Mouse (Mus musculus) forebrain, embryonic 16.5 days (tissue): ENCODE data around the gene Lama5. TPM values are rescaled to one million over a fixed set of nuclear protein-coding genes. Genes with fewer than 3 reads are reported as not detected.

Experiments used
- ATAC-seq: fragments of 200-750 bp; cut with Nextera tagmentation; 2 replicates; pipeline ENCODE4 v1.8.0; 2017; ENCODE audit warnings: mild to moderate bottlenecking, moderate library complexity
- H3K27ac ChIP-seq: fragments of 300-500 bp; sonication (generic); 2 replicates; pipeline ENCODE4 v1.5.1; 2014; ENCODE audit warnings: low read length, control low read depth
- H3K27me3 ChIP-seq: fragments of 300-500 bp; sonication (generic); replicated peaks from 2 replicates; pipeline ENCODE4 v1.6.1; 2014; ENCODE audit warnings: low read length; ENCODE audit not compliant: control insufficient read depth, insufficient read depth
- H3K36me3 ChIP-seq: fragments of 300-500 bp; sonication (generic); 2 replicates; pipeline ENCODE4 v1.6.1; 2014; ENCODE audit not compliant: control insufficient read depth, insufficient read depth
- H3K4me1 ChIP-seq: fragments of 300-500 bp; sonication (generic); replicated peaks from 2 replicates; pipeline ENCODE4 v1.6.1; 2014; ENCODE audit warnings: low read length; ENCODE audit not compliant: control insufficient read depth, insufficient read depth
- H3K4me2 ChIP-seq: fragments of 300-500 bp; sonication (generic); 2 replicates; pipeline ENCODE4 v1.6.1; 2014; ENCODE audit warnings: mild to moderate bottlenecking, low read length, control low read depth
- H3K4me3 ChIP-seq: fragments of 300-500 bp; sonication (generic); replicated peaks from 2 replicates; pipeline ENCODE4 v1.5.1; 2014; ENCODE audit warnings: mild to moderate bottlenecking, low read length, control low read depth
- H3K9ac ChIP-seq: fragments of 300-500 bp; sonication (generic); replicated peaks from 2 replicates; pipeline ENCODE4 v1.6.1; 2014; ENCODE audit warnings: low read depth, low read length, control low read depth
- H3K9me3 ChIP-seq: fragments of 300-500 bp; sonication (generic); 2 replicates; pipeline ENCODE4 v1.6.1; 2016; ENCODE audit warnings: low read length; ENCODE audit not compliant: control insufficient read depth
- WGBS: fragments of 180-500 bp; shearing (Covaris S2); extraction: QIAGEN DNeasy Blood & Tissue Kit; methylation state at CpG from one replicate; pipeline ENCODE4 v1.1.7; 2014; 5-methylcytosine and 5-hydroxymethylcytosine counted together
- polyA plus RNA-seq: library from polyadenylated mRNA; unstranded; fragments of >200 nt; fragmentation: Nextera tagmentation; extraction: Ambion mirVana; gene quantifications from 2 replicates; pipeline ENCODE4 v1.2.1, GENCODE M21; 2015

Gene Lama5
- polyA plus RNA-seq, 1 experiment from 2014 or later = 3.2 TPM

DNA sequence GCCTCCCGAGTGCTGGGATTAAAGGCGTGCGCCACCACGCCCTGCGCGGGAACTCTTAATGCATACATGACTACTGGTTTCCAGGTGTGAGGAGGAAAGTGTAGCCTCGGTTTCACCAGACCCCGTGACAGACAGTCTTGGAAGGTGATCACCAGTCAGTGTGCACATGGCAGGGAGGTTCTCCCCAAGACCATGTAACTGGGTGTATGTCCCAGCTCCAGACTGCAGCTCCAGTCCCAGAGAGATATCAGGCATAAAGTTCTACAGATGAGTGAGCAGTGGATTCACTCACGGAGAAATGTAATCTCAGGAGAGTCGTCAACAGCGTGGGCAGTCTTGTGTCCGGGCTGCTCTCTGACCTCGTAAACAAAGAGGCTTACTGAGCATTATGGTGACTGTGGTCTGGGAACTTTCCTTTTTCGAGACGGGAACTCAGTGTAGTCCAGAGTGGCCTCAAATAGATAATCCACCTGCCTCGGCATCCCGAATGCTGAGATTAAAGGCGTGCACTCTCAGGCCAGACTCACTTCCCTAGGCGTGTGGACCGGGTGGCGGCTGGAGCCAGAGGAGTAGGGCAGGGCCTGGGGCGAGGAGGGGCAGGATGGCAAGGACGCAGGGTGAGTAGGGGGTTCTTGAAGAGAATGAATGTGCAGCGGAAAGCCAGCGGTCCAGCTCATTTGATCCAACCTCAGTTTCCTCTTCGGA lies 30.8 kb upstream of the Lama5 start:
- Histone ChIP-seq H3K9me3 (no peaks in the 10 kb centered on the region), H3K36me3 (peaks cover 7% of the 10 kb centered on the region), H3K27me3 (no peaks in the 10 kb centered on the region), H3K4me1 (peaks cover 17% of the 10 kb centered on the region), H3K4me3 (peak overlapping the region; percentile 89), H3K9ac (peak overlapping the region; percentile 88), H3K27ac (peak overlapping the region; percentile 96), H3K4me2 (peak overlapping the region; percentile 95)
- 25% methylated on average over 26 of the region's 26 CpGs for WGBS
- peak; percentile 54 for ATAC-seq

DNA sequence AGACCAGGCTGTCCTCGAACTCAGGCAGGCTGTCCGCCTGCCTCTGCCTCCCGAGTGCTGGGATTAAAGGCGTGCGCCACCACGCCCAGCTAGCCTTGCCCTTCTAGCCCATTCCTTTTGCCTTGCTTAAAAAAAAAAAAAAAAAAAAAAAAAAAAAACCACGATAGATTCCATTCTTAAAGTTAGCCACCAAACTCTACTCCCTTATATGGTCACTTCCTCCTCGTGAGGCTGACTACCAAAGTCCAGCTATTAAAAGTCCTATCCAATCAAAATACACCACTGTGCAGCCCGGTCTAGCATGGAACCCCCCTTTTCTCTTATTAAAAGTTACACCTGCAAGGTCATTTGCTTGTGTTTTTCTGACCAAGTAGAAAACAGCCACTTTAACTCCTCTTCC lies 30.0 kb upstream of the Lama5 start:
- Histone ChIP-seq H3K4me3 (no peak overlapping the region), H3K4me2 (peak overlapping the region; percentile 95), H3K36me3 (peaks cover 2% of the 10 kb centered on the region; the same call in 1 of the 2 replicates), H3K9ac (no peak overlapping the region), H3K4me1 (peaks cover 20% of the 10 kb centered on the region), H3K27ac (no peak overlapping the region), H3K9me3 (no peaks in the 10 kb centered on the region), H3K27me3 (no peaks in the 10 kb centered on the region)
- WGBS = 92% methylated on average over 9 of the region's 9 CpGs
- no peak for ATAC-seq

- no peaks in the 10 kb centered on the region for H3K9me3 ChIP-seq
- WGBS = 98% methylated on average over 5 of the region's 5 CpGs
- H3K9ac ChIP-seq = no peak overlapping the region
- no peak overlapping the region for H3K4me3 ChIP-seq
- H3K27ac ChIP-seq = no peak overlapping the region
- H3K36me3 ChIP-seq = no peaks in the 10 kb centered on the region
- no peaks in the 10 kb centered on the region for H3K27me3 ChIP-seq
- ATAC-seq = no peak
- no peak overlapping the region for H3K4me2 ChIP-seq
- H3K4me1 ChIP-seq = peaks cover 20% of the 10 kb centered on the region
These were observed 29.0 kb upstream of the Lama5 start for GRCm38 (mm10) chr2:180254436-180255209.

DNA sequence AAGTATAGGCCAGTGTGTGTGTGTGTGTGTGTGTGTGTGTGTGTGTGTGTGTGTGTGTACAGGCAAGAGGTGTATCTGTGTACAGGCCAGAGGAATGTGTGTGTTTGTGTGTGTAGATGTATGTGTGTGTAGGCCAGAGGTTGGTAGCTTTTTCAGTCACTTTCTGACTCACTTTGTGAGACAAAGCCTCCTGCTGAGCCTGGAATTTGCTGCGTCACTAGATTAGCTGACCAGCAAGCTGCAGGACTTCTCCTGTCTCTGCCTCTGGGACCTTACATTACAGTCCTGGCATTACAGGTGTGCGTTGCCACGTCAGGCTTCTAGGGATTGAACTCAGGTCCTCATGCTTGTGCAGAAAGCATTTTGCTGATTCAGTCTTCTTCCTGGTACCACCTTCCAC lies 26.2 kb upstream of the Lama5 start:
- 0 out of 2 replicates have a peak, but pooled peaks have one; percentile 9 for ATAC-seq
- Histone ChIP-seq H3K4me1 (peaks cover 12% of the 10 kb centered on the region), H3K4me3 (no peak overlapping the region), H3K9me3 (no peaks in the 10 kb centered on the region), H3K27me3 (no peaks in the 10 kb centered on the region), H3K36me3 (no peaks in the 10 kb centered on the region), H3K4me2 (no peak overlapping the region), H3K9ac (no peak overlapping the region), H3K27ac (no peak overlapping the region)
- 38% methylated on average over 3 of the region's 3 CpGs for WGBS

DNA sequence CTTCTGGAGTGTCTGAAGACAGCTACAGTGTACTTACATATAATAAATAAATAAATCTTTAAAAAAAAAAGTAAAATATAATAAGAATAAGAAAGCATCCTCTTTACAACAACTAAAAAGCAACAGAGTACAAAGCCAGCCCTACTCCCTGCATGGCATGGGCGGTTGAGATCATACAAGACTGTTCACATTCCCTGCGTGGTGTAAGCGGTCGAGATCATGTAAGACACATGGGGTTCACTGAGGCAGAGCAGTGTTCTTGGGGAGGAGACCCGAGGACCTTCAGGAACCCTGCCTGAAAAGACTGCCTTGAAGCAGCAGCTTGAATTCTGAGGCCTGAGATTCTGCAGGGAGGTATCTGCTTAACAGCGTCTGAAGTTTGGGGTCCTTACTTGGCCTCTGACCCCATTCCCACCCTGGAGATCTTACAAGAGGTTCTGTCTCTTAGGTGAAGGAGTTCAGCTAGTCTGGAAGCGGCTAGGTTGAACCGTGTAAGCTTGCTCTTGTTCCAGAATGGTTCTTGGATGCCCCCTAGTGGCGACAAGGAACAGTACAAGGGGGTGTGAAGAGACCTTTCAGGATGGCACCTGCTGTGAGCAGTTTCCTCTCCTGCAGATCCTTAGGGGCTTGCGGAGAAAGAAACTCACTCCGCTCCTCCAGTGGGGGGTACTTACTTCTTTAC lies 25.4 kb upstream of the Lama5 start:
- Histone ChIP-seq H3K27ac (no peak overlapping the region), H3K4me1 (peaks cover 7% of the 10 kb centered on the region), H3K4me3 (no peak overlapping the region), H3K4me2 (no peak overlapping the region), H3K9ac (peak overlapping the region; percentile 18), H3K27me3 (no peaks in the 10 kb centered on the region), H3K9me3 (no peaks in the 10 kb centered on the region), H3K36me3 (no peaks in the 10 kb centered on the region)
- ATAC-seq = peak; percentile 92
- 33% methylated on average over 11 of the region's 11 CpGs for WGBS

DNA sequence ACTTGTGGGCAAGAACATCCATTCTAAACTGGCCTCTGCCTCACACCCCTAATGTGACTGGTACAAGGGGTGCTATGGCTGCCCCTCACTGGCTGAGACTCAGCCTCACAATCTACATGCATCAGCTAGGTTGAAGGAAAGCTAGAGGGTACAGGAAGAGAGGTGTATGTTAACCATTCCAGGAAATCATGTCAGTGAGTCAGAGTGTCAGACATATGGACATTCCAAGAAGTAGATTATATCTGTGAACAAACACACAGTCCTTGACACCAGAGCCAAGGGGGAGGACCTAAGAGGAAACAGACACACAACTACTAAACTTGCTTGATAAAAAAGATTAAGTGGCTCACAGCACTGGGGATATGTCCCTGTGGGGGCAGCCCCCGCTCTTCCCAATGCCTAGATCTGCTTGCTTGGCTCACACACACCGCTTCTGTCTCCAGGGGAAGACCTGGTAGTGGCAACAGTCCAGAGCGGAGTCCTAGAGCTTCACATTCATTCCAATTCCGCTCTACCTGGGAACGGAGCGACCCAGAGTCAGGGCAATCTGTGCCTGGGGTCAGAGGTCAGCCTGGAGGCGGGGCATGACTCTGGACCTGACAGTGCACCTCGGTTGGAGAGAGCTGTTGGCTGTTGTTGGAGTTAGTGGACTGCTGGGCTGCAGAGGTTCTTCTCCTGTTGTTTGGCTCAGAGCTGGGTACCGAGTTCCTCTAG lies 23.4 kb upstream of the Lama5 start:
- ATAC-seq = no peak
- WGBS = 59% methylated on average over 9 of the region's 9 CpGs
- Histone ChIP-seq H3K36me3 (no peaks in the 10 kb centered on the region), H3K27ac (no peak overlapping the region), H3K9me3 (no peaks in the 10 kb centered on the region), H3K4me3 (no peak overlapping the region), H3K4me1 (peaks cover 3% of the 10 kb centered on the region; the same call in 1 of the 2 replicates), H3K9ac (no peak overlapping the region), H3K4me2 (no peak overlapping the region), H3K27me3 (no peaks in the 10 kb centered on the region)

DNA sequence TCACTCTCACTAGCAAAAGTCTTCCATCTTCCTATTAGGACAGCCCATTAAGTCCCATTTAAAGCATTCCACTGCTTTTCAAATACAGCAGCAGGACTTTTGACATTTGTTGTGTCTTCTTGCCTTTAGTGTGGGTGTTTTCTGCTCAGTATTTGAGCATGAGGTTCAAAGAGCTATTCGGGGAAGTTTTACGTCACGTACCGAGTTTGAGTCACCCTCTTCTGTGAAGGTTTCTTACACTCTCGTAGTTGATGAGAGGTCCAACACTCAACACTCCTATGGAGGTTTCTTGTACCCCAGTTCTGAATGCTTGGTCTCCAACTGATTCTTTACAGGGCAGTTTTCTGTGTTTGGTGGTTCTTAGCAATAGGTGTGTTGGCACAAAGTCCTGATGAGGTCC lies 22.3 kb upstream of the Lama5 start:
- Histone ChIP-seq H3K9me3 (no peaks in the 10 kb centered on the region), H3K4me2 (no peak overlapping the region), H3K4me1 (peaks cover 3% of the 10 kb centered on the region; the same call in 1 of the 2 replicates), H3K4me3 (no peak overlapping the region), H3K9ac (no peak overlapping the region), H3K27me3 (no peaks in the 10 kb centered on the region), H3K27ac (no peak overlapping the region), H3K36me3 (no peaks in the 10 kb centered on the region)
- WGBS = 92% methylated on average over 5 of the region's 5 CpGs
- ATAC-seq = no peak

DNA sequence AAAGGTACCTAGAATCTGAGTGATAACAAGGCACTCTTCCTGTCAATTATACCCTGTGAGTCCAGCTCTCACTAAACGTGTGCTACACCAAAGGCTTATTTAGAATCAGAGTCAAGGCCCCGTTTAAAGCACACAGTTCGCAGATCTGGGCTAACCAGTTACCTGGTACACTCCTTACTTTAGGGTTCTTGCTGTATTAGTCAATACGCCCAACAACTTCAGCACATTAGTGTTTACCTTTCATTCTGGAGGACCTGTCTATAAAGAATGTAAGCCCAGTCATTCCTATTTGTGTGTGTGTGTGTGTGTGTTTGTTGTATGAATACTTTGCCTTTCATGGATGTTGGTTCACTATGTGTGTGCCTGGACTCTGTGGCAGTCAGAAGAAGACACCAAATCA lies 17.4 kb upstream of the Lama5 start:
- H3K4me3 ChIP-seq = no peak overlapping the region
- no peak overlapping the region for H3K4me2 ChIP-seq
- WGBS = 93% methylated on average over 4 of the region's 4 CpGs
- H3K9me3 ChIP-seq = no peaks in the 10 kb centered on the region
- H3K27me3 ChIP-seq = no peaks in the 10 kb centered on the region
- H3K36me3 ChIP-seq = no peaks in the 10 kb centered on the region
- ATAC-seq = no peak
- H3K27ac ChIP-seq = no peak overlapping the region
- no peak overlapping the region for H3K9ac ChIP-seq
- H3K4me1 ChIP-seq = no peaks in the 10 kb centered on the region

GRCm38 (mm10) chr2:180238591-180238990 lies 12.9 kb upstream of the Lama5 start:
- Histone ChIP-seq H3K4me2 (no peak overlapping the region), H3K9ac (no peak overlapping the region), H3K27me3 (no peaks in the 10 kb centered on the region), H3K9me3 (no peaks in the 10 kb centered on the region), H3K27ac (no peak overlapping the region), H3K36me3 (no peaks in the 10 kb centered on the region), H3K4me1 (no peaks in the 10 kb centered on the region), H3K4me3 (no peak overlapping the region)
- no peak for ATAC-seq
- 90% methylated on average over 5 of the region's 5 CpGs for WGBS
